Mouse (Mus musculus) hindbrain, embryonic 16.5 days (tissue): Measurements from ENCODE around the gene Gpr142. TPM values are rescaled to one million over a fixed set of nuclear protein-coding genes. Genes with fewer than 3 reads are reported as not detected.

ENCODE experiments used
- ATAC-seq: fragments of 200-750 bp; cut with Nextera tagmentation; 2 replicates; pipeline ENCODE4 v1.8.0; 2017; ENCODE audit warnings: moderate TSS enrichment, moderate library complexity
- H3K27ac ChIP-seq: fragments of 300-500 bp; sonication (generic); 2 replicates; pipeline ENCODE4 v1.5.1; 2014; ENCODE audit warnings: low read depth, mild to moderate bottlenecking, control low read depth, low read length, moderate library complexity
- H3K27me3 ChIP-seq: fragments of 300-500 bp; sonication (generic); replicated peaks from 2 replicates; pipeline ENCODE4 v1.6.1; 2014; ENCODE audit warnings: low read length; ENCODE audit not compliant: control insufficient read depth, insufficient read depth
- H3K36me3 ChIP-seq: fragments of 300-500 bp; sonication (generic); 2 replicates; pipeline ENCODE4 v1.6.1; 2014; ENCODE audit warnings: mild to moderate bottlenecking, low read length, moderate library complexity, mixed read lengths; ENCODE audit not compliant: control insufficient read depth, insufficient read depth
- H3K4me1 ChIP-seq: fragments of 300-500 bp; sonication (generic); 2 replicates; pipeline ENCODE4 v1.6.1; 2014; ENCODE audit warnings: low read depth, low read length; ENCODE audit not compliant: control insufficient read depth, insufficient read depth
- H3K4me2 ChIP-seq: fragments of 300-500 bp; sonication (generic); 2 replicates; pipeline ENCODE4 v1.6.1; 2014; ENCODE audit warnings: mild to moderate bottlenecking, low read length, control low read depth, moderate library complexity
- H3K4me3 ChIP-seq: fragments of 300-500 bp; sonication (generic); 2 replicates; pipeline ENCODE4 v1.5.1; 2014; ENCODE audit warnings: mild to moderate bottlenecking, low read length, control low read depth, moderate library complexity
- H3K9ac ChIP-seq: fragments of 300-500 bp; sonication (generic); 2 replicates; pipeline ENCODE4 v1.6.1; 2014; ENCODE audit warnings: low read depth, mild to moderate bottlenecking, control low read depth, low read length, moderate library complexity
- H3K9me3 ChIP-seq: fragments of 300-500 bp; sonication (generic); 2 replicates; pipeline ENCODE4 v1.6.1; 2014; ENCODE audit warnings: mild to moderate bottlenecking, low read length, moderate library complexity; ENCODE audit not compliant: control insufficient read depth
- WGBS: fragments of 180-500 bp; shearing (Covaris S2); extraction: QIAGEN DNeasy Blood & Tissue Kit; methylation state at CpG from one replicate; pipeline ENCODE4 v1.1.7; 2014; 5-methylcytosine and 5-hydroxymethylcytosine counted together
- polyA plus RNA-seq: library from polyadenylated mRNA; unstranded; fragments of >200 nt; fragmentation: Nextera tagmentation; extraction: Ambion mirVana; gene quantifications from 2 replicates; pipeline ENCODE4 v1.2.1, GENCODE M21; 2015

Gpr142 gene
- polyA plus RNA-seq, 1 experiment from 2014 or later, result not detected

GRCm38 (mm10) chr11:114795848-114796322 lies 2.8 kb upstream of the Gpr142 start, which contains the start of gene Btbd17:
Btbd17 (minus strand) TSS chr11:114795945.
- Histone ChIP-seq H3K9ac (peak within 1 kb of the TSS; percentile 33), H3K4me2 (peak within 1 kb of the TSS; percentile 83), H3K4me3 (peak within 1 kb of the TSS; percentile 32), H3K27ac (peak within 1 kb of the TSS; percentile 93), H3K9me3 (no peaks in the 10 kb centered on the region), H3K27me3 (peaks cover 3% of the 10 kb centered on the region; the same call in 1 of the 2 replicates), H3K36me3 (no peaks in the 10 kb centered on the region), H3K4me1 (peaks cover 45% of the 10 kb centered on the region)
- 0% methylated on average over 4 of the region's 4 CpGs for WGBS
- ATAC-seq, result peak; percentile 85

GRCm38 (mm10) chr11:114797176-114797575 lies 1.5 kb upstream of the Gpr142 start:
- H3K27ac ChIP-seq, result no peak overlapping the region; the same call in 1 of the 2 replicates
- H3K4me3 ChIP-seq, result no peak overlapping the region
- H3K4me1 ChIP-seq, result peaks cover 34% of the 10 kb centered on the region
- H3K9ac ChIP-seq, result no peak overlapping the region
- H3K9me3 ChIP-seq, result no peaks in the 10 kb centered on the region
- H3K36me3 ChIP-seq, result no peaks in the 10 kb centered on the region
- no peak overlapping the region for H3K4me2 ChIP-seq
- H3K27me3 ChIP-seq, result peaks cover 3% of the 10 kb centered on the region; the same call in 1 of the 2 replicates
- 84% methylated on average over 7 of the region's 7 CpGs for WGBS
- no peak for ATAC-seq

GRCm38 (mm10) chr11:114797981-114798380 lies 743 bp upstream of the Gpr142 start:
- Histone ChIP-seq H3K9ac (no peak overlapping the region), H3K27ac (no peak overlapping the region), H3K4me1 (peaks cover 31% of the 10 kb centered on the region), H3K4me2 (no peak overlapping the region), H3K36me3 (no peaks in the 10 kb centered on the region), H3K9me3 (no peaks in the 10 kb centered on the region), H3K27me3 (peaks cover 3% of the 10 kb centered on the region; the same call in 1 of the 2 replicates), H3K4me3 (no peak overlapping the region)
- no peak for ATAC-seq
- 96% methylated on average over 3 of the region's 3 CpGs for WGBS

GRCm38 (mm10) chr11:114801906-114802305 lies 3.2 kb downstream of the Gpr142 start:
- Histone ChIP-seq H3K27me3 (no peaks in the 10 kb centered on the region), H3K36me3 (no peaks in the 10 kb centered on the region), H3K4me3 (no peak overlapping the region), H3K9ac (no peak overlapping the region), H3K4me2 (no peak overlapping the region), H3K27ac (no peak overlapping the region), H3K4me1 (peaks cover 9% of the 10 kb centered on the region; the same call in 1 of the 2 replicates), H3K9me3 (no peaks in the 10 kb centered on the region)
- 100% methylated on average over 1 of the region's 1 CpGs for WGBS
- no peak for ATAC-seq

GRCm38 (mm10) chr11:114802540-114803267 lies 4.0 kb downstream of the Gpr142 start:
- no peak for ATAC-seq
- no peaks in the 10 kb centered on the region for H3K27me3 ChIP-seq
- H3K4me1 ChIP-seq, result peaks cover 9% of the 10 kb centered on the region; the same call in 1 of the 2 replicates
- no peaks in the 10 kb centered on the region for H3K9me3 ChIP-seq
- 69% methylated on average over 15 of the region's 15 CpGs for WGBS
- no peak overlapping the region for H3K27ac ChIP-seq
- H3K4me2 ChIP-seq, result no peak overlapping the region
- peak overlapping the region; percentile 27; the same call in 1 of the 2 replicates for H3K9ac ChIP-seq
- no peak overlapping the region for H3K4me3 ChIP-seq
- H3K36me3 ChIP-seq, result no peaks in the 10 kb centered on the region

GRCm38 (mm10) chr11:114803990-114804389 lies 5.3 kb downstream of the Gpr142 start:
- Histone ChIP-seq H3K4me2 (no peak overlapping the region), H3K36me3 (no peaks in the 10 kb centered on the region), H3K4me1 (peaks cover 9% of the 10 kb centered on the region; the same call in 1 of the 2 replicates), H3K9me3 (no peaks in the 10 kb centered on the region), H3K4me3 (no peak overlapping the region), H3K27me3 (no peaks in the 10 kb centered on the region), H3K27ac (no peak overlapping the region), H3K9ac (no peak overlapping the region)
- no peak for ATAC-seq
- WGBS, result 29% methylated on average over 8 of the region's 8 CpGs

GRCm38 (mm10) chr11:114807025-114807424 lies 8.3 kb downstream of the Gpr142 start:
- Histone ChIP-seq H3K4me1 (peaks cover 9% of the 10 kb centered on the region; the same call in 1 of the 2 replicates), H3K4me3 (no peak overlapping the region), H3K4me2 (no peak overlapping the region), H3K27me3 (no peaks in the 10 kb centered on the region), H3K9me3 (no peaks in the 10 kb centered on the region), H3K27ac (no peak overlapping the region), H3K9ac (no peak overlapping the region), H3K36me3 (no peaks in the 10 kb centered on the region)
- 32% methylated on average over 2 of the region's 2 CpGs for WGBS
- no peak for ATAC-seq

- WGBS, result 21% methylated on average over 14 of the region's 14 CpGs
- H3K9ac ChIP-seq, result no peak overlapping the region
- no peak overlapping the region for H3K27ac ChIP-seq
- no peak overlapping the region for H3K4me3 ChIP-seq
- H3K36me3 ChIP-seq, result no peaks in the 10 kb centered on the region
- H3K9me3 ChIP-seq, result no peaks in the 10 kb centered on the region
- no peaks in the 10 kb centered on the region for H3K27me3 ChIP-seq
- H3K4me2 ChIP-seq, result no peak overlapping the region
- ATAC-seq, result no peak
- H3K4me1 ChIP-seq, result peaks cover 5% of the 10 kb centered on the region; the same call in 1 of the 2 replicates
These were observed 9.1 kb downstream of the Gpr142 start for GRCm38 (mm10) chr11:114807686-114808427.

GRCm38 (mm10) chr11:114809371-114809770 lies 10.6 kb downstream of the Gpr142 start:
- Histone ChIP-seq H3K4me2 (no peak overlapping the region), H3K9ac (no peak overlapping the region), H3K27ac (no peak overlapping the region), H3K36me3 (no peaks in the 10 kb centered on the region), H3K4me1 (no peaks in the 10 kb centered on the region), H3K27me3 (no peaks in the 10 kb centered on the region), H3K9me3 (no peaks in the 10 kb centered on the region), H3K4me3 (no peak overlapping the region)
- WGBS, result 88% methylated on average over 1 of the region's 1 CpGs
- no peak for ATAC-seq
